Comparison of ENCODE assay signal across 30 mouse cellular contexts in genomic region chr7:64881387-64881786, GRCm38 (mm10). TPM values are rescaled to one million over a fixed set of nuclear protein-coding genes. Genes with fewer than 3 reads are reported as not detected.
DNase-seq lines count a peak whose midpoint lies in the region; ATAC-seq and TF ChIP-seq lines count a peak whose summit lies in the region.
"Had no signal": no experiment of that assay in that cellular context is flagged by ENCODE, and none has a peak within 500 bp of the region (broad histone marks: within the 10 kb centered on the region; RNA-seq: fewer than 3 reads in every experiment).

No protein-coding gene starts in this region.

- WGBS in lung, postnatal 0 days, result 60% methylated on average over 7 of the region's 7 CpGs

- H3K4me2 ChIP-seq in lung, postnatal 0 days (replicated peaks; ENCODE audit: low read depth, low read length), result no peak overlapping the region
- H3K4me2 ChIP-seq: embryonic facial prominence, embryonic 13.5 days; forebrain, embryonic 15.5 days; heart, embryonic 12.5 days; hindbrain, embryonic 15.5 days; limb, embryonic 12.5 days; lung, embryonic 15.5 days; neural tube, embryonic 15.5 days had no signal

- no peak for TF ChIP-seq CTCF in lung, postnatal 0 days (IDR thresholded peaks at IDR 0.05)

- H3K27me3 ChIP-seq in lung, postnatal 0 days (replicated peaks; ENCODE audit: insufficient read depth, low read length), result no peaks in the 10 kb centered on the region
- H3K27me3 ChIP-seq in splenic B cell, adult 2 months (ENCODE audit: control insufficient read depth, insufficient read depth, low read length, poor library complexity, severe bottlenecking), result no peaks in the 10 kb centered on the region
- H3K27me3 ChIP-seq: forebrain, embryonic 15.5 days; heart, embryonic 12.5 days; hindbrain, embryonic 15.5 days; lung, embryonic 15.5 days; neural tube, embryonic 15.5 days had no signal

- no peak for TF ChIP-seq EP300 in lung, postnatal 0 days (IDR thresholded peaks at IDR 0.05)

- H3K9me3 ChIP-seq in lung, postnatal 0 days (ENCODE audit: low read length), result no peaks in the 10 kb centered on the region
- H3K9me3 ChIP-seq: embryonic facial prominence, embryonic 13.5 days; forebrain, embryonic 10.5 days; forebrain, embryonic 15.5 days; heart, embryonic 12.5 days; hindbrain, embryonic 15.5 days; limb, embryonic 12.5 days; lung, embryonic 15.5 days; neural tube, embryonic 15.5 days had no signal

- no peak overlapping the region for H3K4me3 ChIP-seq in lung, postnatal 0 days (ENCODE audit: low read depth, low read length)
- H3K4me3 ChIP-seq: embryonic facial prominence, embryonic 13.5 days; forebrain, embryonic 10.5 days; forebrain, embryonic 15.5 days; gastrocnemius, adult 2 months; heart, embryonic 12.5 days; hindbrain, embryonic 15.5 days; limb, embryonic 12.5 days; lung, embryonic 15.5 days; neural tube, embryonic 15.5 days had no signal

- H3K9ac ChIP-seq in lung, postnatal 0 days (replicated peaks; ENCODE audit: low read depth), result no peak overlapping the region
- H3K9ac ChIP-seq: embryonic facial prominence, embryonic 13.5 days; forebrain, embryonic 15.5 days; heart, embryonic 12.5 days; hindbrain, embryonic 15.5 days; limb, embryonic 12.5 days; lung, embryonic 15.5 days; neural tube, embryonic 15.5 days had no signal

- H3K27ac ChIP-seq in lung, postnatal 0 days (ENCODE audit: low read length), result no peak overlapping the region
- H3K27ac ChIP-seq: embryonic facial prominence, embryonic 13.5 days; forebrain, embryonic 10.5 days; forebrain, embryonic 15.5 days; gastrocnemius, adult 2 months; hindbrain, embryonic 15.5 days; limb, embryonic 12.5 days; lung, embryonic 15.5 days; neural tube, embryonic 15.5 days had no signal

- peak; percentile 42 to 53 for DNase-seq in adrenal gland, adult (ENCODE audit: inconsistent age in 2 of 2, low spot score in 1 of 2)
- DNase-seq in adrenal gland, postnatal 10 days, result no peak
- peak; percentile 15 for DNase-seq in lung, postnatal 0 days (ENCODE audit: low spot score)
- DNase-seq in lung, postnatal 25 days (ENCODE audit: low spot score), result no peak
- peak; percentile 22 for DNase-seq in splenic B cell, adult 2 months (ENCODE audit: low read depth, low spot score)
- DNase-seq in ovary, adult 18-20 months (ENCODE audit: low spot score), result no peak
- DNase-seq in spleen, postnatal 10 days (ENCODE audit: low spot score in 2 of 2), result no peak
- DNase-seq: cerebellum, adult 11 months; cerebellum, adult 9-10 months; gastrocnemius, adult 2 months; gastrocnemius, postnatal 36 days; heart, postnatal 4 days; kidney, adult 11 months; kidney, postnatal 14 days; lung, postnatal 4 days; midbrain, embryonic 14.5 days; spleen, adult 18-20 months; thymus, adult 2 months; thymus, postnatal 36 days had no signal

- no peak for ATAC-seq in lung, postnatal 0 days
- ATAC-seq in common myeloid progenitor, adult 5-6 weeks (replicated peaks; ENCODE audit: low read depth, poor library complexity, severe bottlenecking), result peak; percentile 90
- ATAC-seq: activated CD4-positive, CD25-positive, alpha-beta regulatory T cell, adult 4 months; forebrain, embryonic 15.5 days; inflammation-experienced regulatory T-cells, adult 6 months had no signal

- H3K36me3 ChIP-seq in lung, postnatal 0 days (ENCODE audit: insufficient read depth, low read length), result no peaks in the 10 kb centered on the region
- H3K36me3 ChIP-seq in splenic B cell, adult 2 months (ENCODE audit: control insufficient read depth, insufficient read depth, low read length, poor library complexity, severe bottlenecking), result no peaks in the 10 kb centered on the region
- H3K36me3 ChIP-seq: embryonic facial prominence, embryonic 13.5 days; forebrain, embryonic 10.5 days; forebrain, embryonic 15.5 days; heart, embryonic 12.5 days; hindbrain, embryonic 15.5 days; limb, embryonic 12.5 days; lung, embryonic 15.5 days; neural tube, embryonic 15.5 days had no signal

- H3K4me1 ChIP-seq in lung, postnatal 0 days (ENCODE audit: insufficient read depth, low read depth, low read length), result no peaks in the 10 kb centered on the region
- H3K4me1 ChIP-seq: forebrain, embryonic 10.5 days; heart, embryonic 12.5 days; limb, embryonic 12.5 days; lung, embryonic 15.5 days had no signal

RNA-seq across cellular contexts. Expression of gene Nsmce3, which starts 8.6 kb away (rescaled TPM):
- 1 to 10 TPM; 6.6 to 7.6 TPM for total RNA-seq in adrenal gland, postnatal 10 days (2021)
- 9.4 and 9.9 TPM in 2 replicates for polyA plus RNA-seq in lung, postnatal 0 days (2015; fragmentation: Nextera tagmentation; extraction: Ambion mirVana)
- total RNA-seq in common myeloid progenitor, adult 5-6 weeks (2017), result 5.5 and 6.4 TPM in 2 replicates

Comparison
In these comparisons a context has a peak if more than half of its experiments do, and no peak if none do; other contexts are left out.
1. DNase-seq: peak in adrenal gland, adult (2 of 2), lung, postnatal 0 days (single experiment) and splenic B cell, adult 2 months (single experiment); none in adrenal gland, postnatal 10 days (single experiment), lung, postnatal 25 days (single experiment), ovary, adult 18-20 months (single experiment) and spleen, postnatal 10 days (0 of 2).